Mouse (Mus musculus) v-Abl transformed pro-B cells (cell line): ENCODE data around the gene Lgi2.

ENCODE experiments used
- in situ Hi-C, 2 experiments: fragments of 400-800 bp; cut with MboI; formaldehyde crosslinking; loops; one replicate each; pipeline ENCODE4 v1.15.1; 2025; ENCODE audit not compliant: unreplicated experiment in 2 of 2

Lgi2 gene

GRCm38 (mm10) chr5:52565813-52566531 is at the start of gene Lgi2:
TSS of gene Lgi2 (minus strand) at chr5:52566462.
- in situ Hi-C loops: no loop called here

GRCm38 (mm10) chr5:52615421-52615820 is 49.2 kb upstream of the Lgi2 start:
- in situ Hi-C loops: no loop called here

GRCm38 (mm10) chr5:52614686-52615085 is 48.4 kb upstream of the Lgi2 start:
- in situ Hi-C loops: no loop called here

DNA sequence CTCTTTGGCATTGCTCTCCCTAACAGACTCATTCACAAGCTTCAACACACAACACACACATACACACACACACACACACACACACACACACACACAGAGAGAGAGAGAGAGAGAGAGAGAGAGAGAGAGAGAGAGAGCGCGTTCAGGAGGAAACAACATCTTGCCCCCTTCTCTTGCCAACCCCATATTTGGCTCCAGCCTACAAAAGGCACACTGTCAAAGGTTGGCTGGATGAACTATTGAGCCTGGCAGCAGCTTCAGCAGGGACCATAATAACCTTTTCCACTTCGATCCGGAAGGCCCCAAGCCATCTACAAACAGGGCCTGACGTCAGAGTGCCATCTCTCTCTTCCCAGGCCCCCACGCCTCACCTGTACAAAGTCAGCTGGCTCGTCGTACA is 46.5 kb upstream of the Lgi2 start:
- in situ Hi-C loops: no loop called here

DNA sequence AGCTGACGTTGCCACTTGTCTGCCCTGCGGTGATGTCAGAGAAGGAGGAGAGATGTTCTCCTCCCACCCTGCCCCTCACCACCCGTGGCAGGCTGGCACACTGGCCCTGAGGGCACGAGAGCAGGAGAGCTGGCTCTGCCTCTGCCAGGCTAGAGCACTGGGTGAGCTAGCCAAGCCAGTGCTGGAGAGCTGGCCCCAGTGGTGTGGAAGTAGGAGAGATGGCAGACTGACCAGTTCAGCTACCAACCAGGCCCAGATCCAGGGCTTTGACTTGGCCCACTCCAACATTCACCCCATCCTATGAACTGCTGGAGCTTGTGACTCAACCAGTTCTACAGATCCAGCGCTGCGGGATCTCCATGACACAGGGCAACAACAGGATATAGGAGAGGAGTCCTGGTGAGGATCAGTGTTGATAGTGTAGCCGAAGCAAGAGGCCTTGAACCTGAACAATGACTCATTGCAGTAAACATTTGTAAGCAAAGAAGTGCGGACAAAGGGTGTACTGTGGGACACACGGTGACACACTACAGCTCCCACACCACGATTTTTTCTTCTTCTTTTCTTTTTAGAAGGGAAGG is 45.1 kb upstream of the Lgi2 start:
- in situ Hi-C loops: no loop called here

GRCm38 (mm10) chr5:52610306-52610705 is 44.0 kb upstream of the Lgi2 start:
- in situ Hi-C loops: no loop called here

DNA sequence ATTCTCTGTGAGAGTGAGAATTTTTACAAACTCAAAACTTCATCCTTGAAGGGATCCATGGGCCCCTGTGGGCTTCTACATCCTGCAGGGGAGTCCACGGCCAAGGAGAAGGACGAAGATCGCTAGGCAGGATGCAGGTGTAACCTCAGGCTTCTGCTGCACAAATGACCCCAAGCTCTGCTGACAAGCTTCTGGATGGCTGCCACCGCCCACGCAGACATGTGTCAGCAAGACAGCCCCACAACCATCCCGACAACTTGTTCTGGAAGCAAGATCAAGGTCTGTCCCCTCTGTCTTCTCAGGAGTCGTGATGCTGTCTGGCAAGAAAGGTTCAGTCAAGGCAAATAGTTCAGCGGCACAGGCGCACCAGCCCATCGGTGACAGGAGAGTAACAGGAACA is 43.4 kb upstream of the Lgi2 start:
- in situ Hi-C loops: no loop called here

DNA sequence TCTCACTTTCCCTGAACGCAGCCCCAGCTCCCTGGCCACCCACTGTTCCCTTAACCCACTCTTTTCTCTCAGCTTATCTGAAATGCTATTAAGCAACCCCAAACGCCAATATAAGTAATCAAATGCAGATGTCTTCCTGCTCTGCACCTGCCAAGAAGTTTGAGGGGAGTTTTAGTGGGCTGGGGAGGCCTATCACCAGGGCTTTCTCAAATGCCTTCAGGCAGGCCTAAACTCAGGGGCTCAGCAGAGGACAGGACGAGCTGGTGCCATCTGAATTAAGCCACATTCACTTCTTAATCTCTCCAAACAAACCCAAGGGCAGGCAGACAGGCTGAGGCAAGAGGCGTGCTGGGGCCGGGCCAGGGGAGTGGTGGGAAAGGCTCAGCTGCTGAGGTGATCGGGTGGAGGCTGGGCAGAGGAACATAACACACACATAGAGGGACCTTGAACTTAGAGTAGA is 38.4 kb upstream of the Lgi2 start:
- in situ Hi-C loops: no loop called here

- in situ Hi-C loops: no loop called here
Observed at GRCm38 (mm10) chr5:52590612-52591011, 24.4 kb upstream of the Lgi2 start.

- in situ Hi-C loops: no loop called here
Observed at GRCm38 (mm10) chr5:52588650-52589049, 22.4 kb upstream of the Lgi2 start.

DNA sequence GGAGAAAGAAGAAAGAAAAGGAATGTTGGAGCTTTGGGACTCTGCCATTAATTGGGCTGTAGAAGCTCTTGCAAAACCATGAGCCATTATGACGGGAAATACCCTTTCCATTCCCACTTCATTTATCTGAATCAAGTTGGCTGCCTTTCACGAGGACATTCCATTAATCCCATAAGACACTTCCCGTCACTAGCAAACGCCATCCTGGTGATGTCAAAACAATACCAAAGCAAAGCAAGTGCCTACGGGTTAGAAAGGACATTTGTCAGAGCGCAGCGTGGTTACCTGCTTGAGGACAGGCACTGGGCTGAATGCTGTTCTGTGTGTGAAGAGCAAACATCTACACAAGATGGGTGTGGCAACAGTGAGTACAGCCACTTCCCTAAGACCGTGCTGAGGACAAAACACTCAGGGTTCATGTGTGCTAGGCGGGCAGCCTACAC is 21.1 kb upstream of the Lgi2 start:
- in situ Hi-C loops: no loop called here

DNA sequence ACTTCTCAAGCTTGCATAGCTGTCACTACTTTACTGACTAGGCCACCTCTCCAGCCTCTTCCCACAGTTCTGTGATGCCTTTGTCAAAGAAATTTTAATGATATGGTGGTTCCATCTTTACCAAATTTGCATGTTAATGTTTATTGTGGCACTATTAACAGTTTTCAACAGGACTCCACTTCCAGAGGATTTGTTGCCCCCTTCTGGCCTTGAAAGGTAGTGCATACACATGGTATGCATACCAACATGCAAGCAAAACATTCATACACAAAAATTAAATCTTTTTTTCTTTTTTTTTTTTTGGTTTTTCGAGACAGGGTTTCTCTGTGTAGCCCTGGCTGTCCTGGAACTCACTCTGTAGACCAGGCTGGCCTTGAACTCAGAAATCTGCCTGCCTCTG is 6.3 kb upstream of the Lgi2 start:
- in situ Hi-C loops: no loop called here

- in situ Hi-C loops: no loop called here
Observed at GRCm38 (mm10) chr5:52570746-52571145, 4.5 kb upstream of the Lgi2 start.

DNA sequence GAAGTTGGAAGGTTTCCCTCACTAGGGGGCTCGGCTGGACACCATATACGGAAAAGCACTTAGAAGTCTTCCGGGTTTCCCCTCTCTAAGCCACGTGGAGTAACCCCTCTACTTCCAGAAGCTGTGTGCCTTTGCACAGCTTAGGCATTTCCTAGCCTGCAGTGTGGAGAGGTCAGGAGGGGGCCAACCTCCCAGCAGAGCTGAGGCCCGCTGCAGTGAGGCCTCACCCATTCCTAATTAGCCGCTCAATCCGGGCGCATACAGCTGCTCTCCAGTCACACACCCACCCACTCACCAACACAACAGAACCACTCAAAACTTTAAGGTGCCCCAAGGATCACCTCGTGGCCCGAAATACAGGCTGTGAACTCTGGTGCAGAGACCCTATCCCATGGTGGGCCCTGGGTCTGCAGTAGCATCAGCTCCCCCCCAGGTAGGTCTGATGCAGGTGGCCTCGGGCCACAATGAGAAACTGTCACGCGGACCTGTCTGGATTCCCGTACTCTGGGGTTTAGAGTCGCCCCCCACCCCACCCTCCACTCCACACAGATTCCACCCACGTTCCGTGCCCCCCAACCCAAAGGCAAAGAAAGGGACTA is 949 bp downstream of the Lgi2 start:
- in situ Hi-C loops: no loop called here

GRCm38 (mm10) chr5:52564351-52564750 is 1.9 kb downstream of the Lgi2 start:
- in situ Hi-C loops: no loop called here

- in situ Hi-C loops: no loop called here
Observed at GRCm38 (mm10) chr5:52560240-52560639, 6.0 kb downstream of the Lgi2 start.

DNA sequence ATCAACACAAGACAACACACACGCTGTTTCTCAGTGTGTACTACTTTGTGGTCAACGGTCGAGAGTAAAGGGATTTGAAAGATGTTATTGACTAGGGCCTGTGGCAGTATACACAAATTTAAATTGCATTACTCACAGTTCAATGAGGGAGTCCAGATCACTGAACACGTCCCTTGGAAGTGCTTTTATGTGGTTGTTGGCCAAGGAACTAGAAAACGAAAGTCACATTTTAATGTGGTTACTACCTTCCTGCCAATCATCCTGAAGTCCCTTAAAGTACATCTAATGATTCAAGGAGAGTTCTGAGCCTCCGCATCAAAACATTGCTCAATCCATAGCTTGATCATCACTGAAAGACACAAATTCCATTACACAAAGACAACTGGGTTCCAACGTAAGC is 10.7 kb downstream of the Lgi2 start:
- in situ Hi-C loops: no loop called here

- in situ Hi-C loops: no loop called here
Observed at GRCm38 (mm10) chr5:52551318-52551632, 15.0 kb downstream of the Lgi2 start.

GRCm38 (mm10) chr5:52550613-52551317 is 15.5 kb downstream of the Lgi2 start:
- in situ Hi-C loops: no loop called here

- in situ Hi-C loops: no loop called here
Observed at GRCm38 (mm10) chr5:52546950-52547349, 19.3 kb downstream of the Lgi2 start.

DNA sequence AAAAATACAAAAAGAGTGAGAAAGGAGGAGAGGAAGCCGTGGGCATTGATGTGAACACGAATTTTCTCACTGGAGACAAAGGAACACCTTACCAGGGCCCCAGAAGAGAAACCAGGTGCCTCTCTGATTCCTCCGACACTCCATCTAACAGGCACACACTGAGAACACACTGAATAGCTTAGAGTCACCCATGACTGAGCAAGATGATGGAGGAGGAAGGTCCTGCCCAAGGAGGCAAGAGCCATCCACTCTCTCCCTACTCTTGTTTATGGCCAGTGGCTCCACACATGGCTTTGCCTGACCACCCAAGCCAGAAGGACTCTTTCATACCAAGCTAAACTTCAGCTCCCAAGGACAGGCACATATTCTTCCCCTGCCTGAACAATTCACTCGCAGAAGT is 22.5 kb downstream of the Lgi2 start:
- in situ Hi-C loops: no loop called here

DNA sequence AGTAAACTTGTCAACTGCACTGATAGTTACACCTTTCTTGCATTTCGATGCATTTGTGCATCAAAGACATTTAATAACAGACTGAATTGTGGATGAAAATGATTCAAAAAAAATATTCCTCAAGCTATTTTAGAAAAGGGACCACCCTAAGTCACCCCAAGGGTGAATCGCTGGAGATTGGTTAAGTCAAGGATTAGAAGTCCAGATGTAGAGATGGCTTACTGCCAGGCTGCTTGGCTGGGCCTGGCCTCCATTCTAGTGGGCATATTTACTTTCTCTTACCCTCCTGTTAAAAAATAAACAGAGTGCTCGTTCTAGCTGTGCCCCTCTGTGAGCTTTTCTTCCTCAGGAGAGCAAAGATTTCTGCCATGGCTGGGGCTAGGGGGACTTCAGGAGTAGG is 26.1 kb downstream of the Lgi2 start:
- in situ Hi-C loops: no loop called here
